Mouse (Mus musculus): ENCODE data around the gene Prkn.

The Prkn gene

DNA sequence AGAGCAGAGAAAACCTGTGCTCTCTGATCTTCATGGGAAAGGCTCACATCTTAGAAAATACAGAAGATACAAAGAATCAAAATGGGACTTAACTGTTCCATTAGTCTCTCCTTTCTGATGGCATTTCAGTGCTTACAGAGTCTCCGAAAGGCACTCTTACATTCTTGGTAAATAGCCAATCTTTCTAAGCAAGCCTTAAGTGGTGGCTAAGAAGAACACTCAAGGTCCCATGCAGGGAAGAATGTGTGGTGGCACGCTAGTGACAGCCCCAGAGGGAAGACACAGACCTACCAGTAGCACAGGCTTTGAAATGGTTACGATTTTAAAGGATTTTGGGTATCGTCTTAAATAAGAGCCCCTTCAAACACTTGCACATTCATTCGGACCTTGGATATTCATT lies 816.2 kb downstream of the Prkn start:
- in situ Hi-C loops (cut with MboI; ENCODE audit: low pct_unique_long_range_greater_than_20kb in 1 of 2, low sequenced_read_pairs in 2 of 2, unreplicated experiment in 1 of 2) = no loop called here

DNA sequence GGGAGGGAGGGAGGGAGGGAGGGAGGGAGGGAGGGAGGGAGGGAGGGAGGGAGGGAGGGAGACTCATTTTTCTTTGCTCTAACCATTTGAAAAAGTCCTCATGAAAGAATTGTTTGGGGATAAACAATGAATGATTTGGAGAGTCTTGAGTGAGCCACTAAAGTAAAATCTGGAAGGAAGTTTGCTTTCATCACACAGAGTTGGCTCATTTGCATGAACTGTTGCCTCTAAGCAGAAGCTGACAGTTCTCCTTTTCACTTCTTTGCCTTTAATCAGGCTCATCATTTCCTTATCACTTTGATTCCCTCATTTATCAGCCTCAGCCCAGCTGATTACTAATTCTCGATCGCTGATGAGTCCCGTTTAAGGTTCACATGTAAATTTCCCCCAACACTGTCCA lies 816.7 kb downstream of the Prkn start:
- in situ Hi-C loops (cut with MboI; ENCODE audit: low pct_unique_long_range_greater_than_20kb in 1 of 2, low sequenced_read_pairs in 2 of 2, unreplicated experiment in 1 of 2) = no loop called here

DNA sequence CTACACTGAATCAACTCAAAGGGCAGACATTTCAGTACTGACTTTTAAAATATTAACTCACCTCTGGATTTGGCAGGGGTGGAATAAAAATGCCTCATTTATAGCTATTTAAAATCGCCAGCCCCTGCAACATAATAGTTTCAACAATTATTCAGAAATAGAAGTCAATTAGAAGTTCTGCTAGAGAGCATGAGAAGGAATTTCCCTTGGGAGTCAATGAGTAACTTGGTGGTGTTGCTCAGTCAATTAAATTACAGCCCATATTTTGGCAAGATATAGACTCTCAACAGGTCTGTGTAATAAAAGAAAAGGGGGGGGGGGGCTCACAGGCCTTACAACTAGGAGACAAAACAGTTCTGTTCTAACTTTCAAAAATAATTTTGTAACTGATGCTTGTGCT lies 821.7 kb downstream of the Prkn start:
- in situ Hi-C loops (cut with MboI; ENCODE audit: low pct_unique_long_range_greater_than_20kb in 1 of 2, low sequenced_read_pairs in 2 of 2, unreplicated experiment in 1 of 2) = no loop called here

DNA sequence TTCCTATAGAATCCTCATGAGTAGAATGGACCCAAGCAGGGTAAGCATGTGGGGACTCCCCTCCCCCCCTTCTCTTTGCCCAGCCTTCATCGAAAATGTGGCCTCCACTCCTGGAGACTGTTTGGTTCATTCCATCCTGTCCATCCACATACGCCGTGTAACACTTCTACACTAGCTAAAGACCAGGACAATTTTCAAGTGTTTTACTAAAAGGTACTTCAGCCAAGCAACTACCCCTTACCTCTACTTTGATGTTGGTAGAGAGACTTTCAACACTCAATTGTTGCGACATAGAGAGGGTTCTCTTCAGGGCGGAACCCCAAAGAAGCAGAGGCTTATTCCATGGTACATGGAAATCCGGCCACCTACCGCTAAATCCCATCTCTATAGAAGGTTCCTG lies 823.3 kb downstream of the Prkn start:
- in situ Hi-C loops (cut with MboI; ENCODE audit: low pct_unique_long_range_greater_than_20kb in 1 of 2, low sequenced_read_pairs in 2 of 2, unreplicated experiment in 1 of 2) = no loop called here

DNA sequence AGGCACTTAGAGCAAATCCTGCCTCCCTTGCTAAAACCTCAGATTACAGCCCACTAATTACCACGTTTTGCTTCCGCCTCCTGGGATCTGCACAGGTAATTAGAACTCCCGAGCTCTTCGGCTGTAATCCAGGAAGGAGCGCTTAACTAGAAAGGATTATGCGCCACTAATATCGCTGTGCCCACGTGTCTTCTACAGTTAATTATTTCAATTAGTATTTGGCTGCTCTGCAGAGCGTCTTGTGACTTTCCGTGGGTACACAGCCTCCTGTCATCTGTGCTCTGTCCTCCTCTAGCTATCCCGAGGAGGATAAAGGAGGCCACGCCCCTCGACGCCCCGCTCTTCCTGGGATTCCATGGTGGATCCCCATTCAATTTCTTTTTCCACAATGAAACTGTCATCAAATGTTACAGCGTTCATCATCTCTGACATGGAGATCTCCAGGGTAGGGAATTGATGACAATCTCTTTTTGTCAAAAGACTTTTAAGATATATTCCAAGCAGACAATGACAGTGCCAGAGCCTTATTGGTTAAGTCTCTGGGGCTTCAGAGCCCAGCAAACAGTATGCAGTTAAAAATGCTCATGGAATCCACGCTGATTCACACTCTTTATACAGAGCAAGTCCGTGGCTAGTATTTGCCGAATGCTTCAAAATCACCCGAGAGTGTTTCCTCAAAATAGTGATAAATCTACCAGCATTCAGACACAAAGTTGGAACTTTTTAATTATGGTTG lies 824.6 kb downstream of the Prkn start:
- in situ Hi-C loops (cut with MboI; ENCODE audit: low pct_unique_long_range_greater_than_20kb in 1 of 2, low sequenced_read_pairs in 2 of 2, unreplicated experiment in 1 of 2) = no loop called here

DNA sequence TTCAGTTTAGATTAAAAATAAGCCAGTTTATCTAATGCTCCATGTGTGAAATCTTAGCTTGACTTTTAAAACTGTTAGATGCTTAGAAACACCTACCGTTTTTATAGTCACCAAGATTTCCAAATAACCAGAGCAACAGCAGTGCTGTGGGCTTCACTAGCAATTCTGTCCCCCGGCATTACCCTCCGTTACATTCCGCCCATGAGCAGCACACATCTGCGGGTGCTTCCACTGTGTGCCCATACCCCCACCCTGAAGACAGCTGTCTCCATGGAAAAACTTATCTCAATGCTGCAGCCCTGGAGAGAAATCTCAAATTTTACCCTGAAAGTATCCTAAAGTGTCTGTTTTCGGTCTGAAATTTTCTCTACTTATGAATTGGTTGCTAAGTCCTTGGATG lies 839.5 kb downstream of the Prkn start:
- in situ Hi-C loops (cut with MboI; ENCODE audit: low pct_unique_long_range_greater_than_20kb in 1 of 2, low sequenced_read_pairs in 2 of 2, unreplicated experiment in 1 of 2) = no loop called here

DNA sequence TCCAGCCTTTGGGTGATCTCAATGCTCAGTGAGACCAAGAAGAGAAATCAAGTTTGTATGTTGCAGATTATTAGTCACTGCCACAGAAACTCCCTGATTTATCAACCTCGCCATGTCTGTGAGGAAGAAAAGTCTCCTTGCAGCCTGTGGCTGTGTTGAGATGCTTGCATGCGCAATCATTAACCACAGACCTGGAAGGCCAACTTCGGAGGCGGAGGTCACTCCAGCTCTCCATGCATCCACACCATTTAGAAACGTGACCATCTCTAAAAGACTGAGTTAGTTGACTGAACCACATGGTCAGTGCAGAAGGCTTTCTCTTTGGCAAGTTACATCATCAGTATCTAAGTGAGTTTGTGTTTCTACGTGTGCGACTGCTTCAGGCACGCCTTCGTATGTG lies 840.3 kb downstream of the Prkn start:
- in situ Hi-C loops (cut with MboI; ENCODE audit: low pct_unique_long_range_greater_than_20kb in 1 of 2, low sequenced_read_pairs in 2 of 2, unreplicated experiment in 1 of 2) = no loop called here

DNA sequence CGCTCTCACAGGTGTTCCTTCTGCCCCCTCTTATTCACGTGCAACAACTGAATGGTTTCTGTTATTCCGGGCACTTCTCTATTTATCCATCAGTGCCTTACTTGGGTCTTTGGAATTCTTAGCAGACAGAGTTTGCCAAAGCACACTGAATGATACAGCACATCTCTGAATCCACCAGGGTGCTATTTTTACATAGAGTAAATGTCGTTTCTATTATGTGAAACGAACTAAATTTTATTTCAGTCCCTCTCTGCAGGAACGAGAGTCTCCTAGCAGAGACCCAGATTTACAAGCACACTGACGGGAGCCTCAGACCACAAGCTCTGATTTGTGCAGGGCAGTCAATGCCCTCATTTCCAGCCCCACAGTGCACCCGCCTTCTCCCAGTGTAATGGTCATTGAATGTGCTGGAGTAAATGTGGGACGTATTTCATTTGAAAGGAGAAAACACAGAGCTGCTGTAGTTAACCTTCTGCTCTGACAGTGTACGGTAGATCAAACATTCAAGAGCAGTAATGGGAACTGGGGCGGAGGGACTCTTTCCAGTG lies 841.7 kb downstream of the Prkn start:
- in situ Hi-C loops (cut with MboI; ENCODE audit: low pct_unique_long_range_greater_than_20kb in 1 of 2, low sequenced_read_pairs in 2 of 2, unreplicated experiment in 1 of 2) = no loop called here

DNA sequence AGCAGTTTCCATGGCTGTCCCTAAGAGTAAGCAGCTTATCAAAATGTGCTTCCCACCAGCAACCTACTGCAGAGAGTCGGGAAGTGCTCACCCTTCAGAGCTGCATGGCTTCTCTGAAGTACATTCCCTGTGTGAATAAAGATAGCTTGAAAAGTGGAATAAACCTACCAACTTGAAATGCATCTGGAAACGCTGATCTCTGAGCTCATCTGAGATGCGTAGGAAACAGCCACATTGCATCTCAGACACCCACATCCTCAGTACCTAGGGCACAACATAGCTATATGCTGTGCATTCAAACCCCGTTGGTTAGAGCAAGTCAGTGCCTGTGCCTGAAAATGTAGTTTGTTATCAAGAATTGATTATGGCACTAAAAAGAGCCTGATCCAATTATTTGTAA lies 864.8 kb downstream of the Prkn start:
- in situ Hi-C loops (cut with MboI; ENCODE audit: low pct_unique_long_range_greater_than_20kb in 1 of 2, low sequenced_read_pairs in 2 of 2, unreplicated experiment in 1 of 2) = no loop called here

DNA sequence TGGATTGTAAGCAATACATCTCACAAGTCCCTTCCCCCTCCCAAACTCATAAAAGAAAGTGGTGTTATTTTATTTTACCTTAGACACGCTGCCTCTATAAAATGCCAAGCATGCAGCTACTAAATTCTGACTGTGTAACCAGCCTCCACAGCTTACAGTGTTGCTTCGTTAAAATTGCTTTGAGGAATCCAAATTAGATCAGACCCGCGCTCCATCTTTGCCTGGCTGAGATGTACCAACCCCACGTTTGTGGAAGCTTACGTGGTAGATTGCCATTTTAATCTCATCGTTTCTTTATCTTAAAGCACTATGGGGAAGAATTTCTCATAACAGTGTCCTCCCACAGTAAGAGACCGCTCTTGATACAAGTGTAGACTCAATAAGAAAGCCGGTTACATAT lies 865.6 kb downstream of the Prkn start:
- in situ Hi-C loops (cut with MboI; ENCODE audit: low pct_unique_long_range_greater_than_20kb in 1 of 2, low sequenced_read_pairs in 2 of 2, unreplicated experiment in 1 of 2) = no loop called here

DNA sequence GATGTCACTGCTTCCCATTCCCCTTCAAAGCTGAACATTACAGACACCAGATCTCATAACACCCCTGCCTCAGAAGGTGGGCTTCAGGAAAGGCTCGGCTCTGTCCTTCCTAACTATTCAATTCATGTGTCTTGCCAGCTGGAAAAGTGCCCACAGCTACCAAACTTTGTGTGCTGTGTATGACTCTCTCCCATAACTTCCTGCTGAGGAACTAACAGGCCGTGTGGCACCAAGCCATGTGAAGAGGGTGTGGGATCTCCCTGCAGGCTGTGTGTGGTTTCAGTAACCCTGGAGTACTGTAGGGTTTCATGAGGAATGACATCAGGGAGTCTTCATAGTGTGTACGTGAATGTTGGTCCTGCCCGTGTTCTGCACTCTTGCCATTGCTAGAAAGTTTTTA lies 871.9 kb downstream of the Prkn start:
- in situ Hi-C loops (cut with MboI; ENCODE audit: low pct_unique_long_range_greater_than_20kb in 1 of 2, low sequenced_read_pairs in 2 of 2, unreplicated experiment in 1 of 2) = no loop called here

DNA sequence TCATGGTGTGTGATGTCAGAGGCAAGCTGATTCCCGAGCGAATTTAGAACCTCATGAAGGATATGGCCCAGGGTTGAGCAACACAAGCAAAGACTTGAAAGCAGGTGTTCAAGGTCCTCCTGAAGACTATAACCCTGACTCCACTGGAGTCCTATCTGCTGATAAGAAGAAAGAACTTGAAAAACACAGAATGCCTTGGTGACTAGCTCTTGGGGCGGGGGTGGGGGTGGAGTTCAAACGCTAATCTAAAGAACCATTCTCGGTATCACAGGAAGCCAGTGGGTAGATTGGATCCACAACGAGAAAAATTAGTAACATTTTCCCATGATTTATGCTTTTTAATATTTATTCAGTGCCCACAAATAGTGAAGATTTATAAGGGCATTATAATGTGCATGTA lies 879.6 kb downstream of the Prkn start:
- in situ Hi-C loops (cut with MboI; ENCODE audit: low pct_unique_long_range_greater_than_20kb in 1 of 2, low sequenced_read_pairs in 2 of 2, unreplicated experiment in 1 of 2) = no loop called here

DNA sequence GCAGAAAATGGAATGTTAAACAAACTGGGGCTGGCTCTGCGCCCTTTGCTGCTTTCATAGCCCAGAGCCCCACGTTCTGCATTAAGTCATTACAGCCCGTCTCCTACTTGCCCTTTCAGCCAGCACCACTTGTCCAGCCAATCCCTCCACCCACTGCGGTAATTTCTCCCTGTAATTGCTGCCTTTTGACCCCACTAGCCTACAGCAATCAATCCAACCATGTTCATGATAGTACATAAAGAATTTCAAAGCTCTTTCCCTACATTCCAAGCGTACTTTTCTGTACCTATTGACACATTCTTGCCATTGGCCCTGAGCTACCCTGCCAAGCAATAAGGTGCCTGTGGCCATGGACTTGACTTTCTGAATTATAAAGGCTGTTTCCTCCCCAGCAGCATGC lies 881.7 kb downstream of the Prkn start:
- in situ Hi-C loops (cut with MboI; ENCODE audit: low pct_unique_long_range_greater_than_20kb in 1 of 2, low sequenced_read_pairs in 2 of 2, unreplicated experiment in 1 of 2) = no loop called here

DNA sequence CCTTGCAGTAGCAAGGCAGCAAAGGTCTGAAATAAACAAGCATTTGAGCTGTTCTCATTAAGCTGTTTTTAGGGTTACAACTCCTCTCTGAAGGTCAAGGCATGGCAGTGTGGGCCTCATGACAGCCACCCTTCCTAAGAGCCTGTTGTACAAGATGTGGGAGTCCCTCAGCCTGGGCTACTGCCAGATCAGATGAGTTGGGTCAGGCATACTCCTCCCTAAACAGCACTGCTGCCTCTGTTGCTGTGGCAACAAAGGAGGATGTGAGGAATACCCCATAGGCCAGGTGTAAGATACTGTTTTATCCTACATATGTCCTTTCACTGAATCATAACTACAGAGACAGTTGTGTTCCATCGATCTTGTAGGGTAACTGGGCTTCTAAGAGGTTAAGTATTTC lies 882.3 kb downstream of the Prkn start:
- in situ Hi-C loops (cut with MboI; ENCODE audit: low pct_unique_long_range_greater_than_20kb in 1 of 2, low sequenced_read_pairs in 2 of 2, unreplicated experiment in 1 of 2) = no loop called here

DNA sequence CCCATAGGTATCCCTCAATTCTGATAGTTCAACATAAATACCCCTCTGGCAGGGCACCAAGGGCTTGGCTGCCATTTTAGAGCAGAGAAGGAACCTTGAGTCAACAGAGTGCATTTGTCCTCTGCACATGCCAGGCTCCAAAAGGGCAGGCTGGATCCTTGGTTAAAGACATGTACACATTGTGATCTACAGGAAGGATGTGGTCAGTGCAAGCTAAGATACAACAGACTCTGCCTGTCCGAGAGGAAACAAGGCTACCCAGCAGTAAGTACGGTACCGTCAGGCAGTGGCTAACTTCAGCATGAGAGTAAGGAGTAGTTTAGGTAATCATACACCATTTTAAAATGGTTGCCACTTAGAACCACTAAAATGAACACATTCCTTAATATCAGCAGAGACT lies 884.0 kb downstream of the Prkn start:
- in situ Hi-C loops (cut with MboI; ENCODE audit: low pct_unique_long_range_greater_than_20kb in 1 of 2, low sequenced_read_pairs in 2 of 2, unreplicated experiment in 1 of 2) = no loop called here

DNA sequence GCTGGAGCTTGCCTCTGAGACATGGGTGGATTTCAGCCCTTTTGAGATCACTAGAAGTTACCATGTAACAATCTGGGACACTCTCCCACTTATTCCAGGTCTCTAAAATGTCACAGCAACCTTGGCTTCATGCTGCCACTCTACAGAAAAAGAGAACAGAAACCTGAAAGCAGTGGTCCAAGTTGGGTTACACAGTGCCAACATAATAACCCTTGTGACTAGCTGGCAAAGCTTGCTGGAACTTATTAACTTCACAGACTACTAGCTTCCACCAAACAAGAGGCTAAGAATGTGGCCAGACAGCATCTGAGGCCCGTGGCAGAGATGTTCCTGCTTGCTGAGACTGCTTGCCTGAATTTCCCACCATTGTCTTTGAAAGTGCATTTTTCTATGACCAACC lies 886.9 kb downstream of the Prkn start:
- in situ Hi-C loops (cut with MboI; ENCODE audit: low pct_unique_long_range_greater_than_20kb in 1 of 2, low sequenced_read_pairs in 2 of 2, unreplicated experiment in 1 of 2) = no loop called here

DNA sequence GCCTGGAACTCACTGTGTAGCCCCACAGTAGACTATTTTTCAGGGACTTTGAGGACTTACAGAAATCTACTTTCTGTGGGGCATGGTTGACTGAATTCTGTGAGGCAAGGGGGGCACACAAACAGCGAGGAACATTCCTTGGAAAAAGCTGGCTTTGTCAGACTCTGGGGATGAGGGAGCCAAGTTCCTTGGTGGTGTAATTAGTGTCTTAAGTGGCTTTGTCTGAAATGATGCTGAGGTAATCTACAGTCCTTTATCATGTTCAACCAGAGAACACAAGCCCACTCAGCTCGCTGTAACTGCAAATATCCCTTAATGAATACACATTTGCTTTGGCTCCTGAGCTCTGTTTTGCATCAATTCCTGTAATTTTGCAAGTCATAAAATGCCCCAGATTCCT lies 888.1 kb downstream of the Prkn start:
- in situ Hi-C loops (cut with MboI; ENCODE audit: low pct_unique_long_range_greater_than_20kb in 1 of 2, low sequenced_read_pairs in 2 of 2, unreplicated experiment in 1 of 2) = no loop called here

DNA sequence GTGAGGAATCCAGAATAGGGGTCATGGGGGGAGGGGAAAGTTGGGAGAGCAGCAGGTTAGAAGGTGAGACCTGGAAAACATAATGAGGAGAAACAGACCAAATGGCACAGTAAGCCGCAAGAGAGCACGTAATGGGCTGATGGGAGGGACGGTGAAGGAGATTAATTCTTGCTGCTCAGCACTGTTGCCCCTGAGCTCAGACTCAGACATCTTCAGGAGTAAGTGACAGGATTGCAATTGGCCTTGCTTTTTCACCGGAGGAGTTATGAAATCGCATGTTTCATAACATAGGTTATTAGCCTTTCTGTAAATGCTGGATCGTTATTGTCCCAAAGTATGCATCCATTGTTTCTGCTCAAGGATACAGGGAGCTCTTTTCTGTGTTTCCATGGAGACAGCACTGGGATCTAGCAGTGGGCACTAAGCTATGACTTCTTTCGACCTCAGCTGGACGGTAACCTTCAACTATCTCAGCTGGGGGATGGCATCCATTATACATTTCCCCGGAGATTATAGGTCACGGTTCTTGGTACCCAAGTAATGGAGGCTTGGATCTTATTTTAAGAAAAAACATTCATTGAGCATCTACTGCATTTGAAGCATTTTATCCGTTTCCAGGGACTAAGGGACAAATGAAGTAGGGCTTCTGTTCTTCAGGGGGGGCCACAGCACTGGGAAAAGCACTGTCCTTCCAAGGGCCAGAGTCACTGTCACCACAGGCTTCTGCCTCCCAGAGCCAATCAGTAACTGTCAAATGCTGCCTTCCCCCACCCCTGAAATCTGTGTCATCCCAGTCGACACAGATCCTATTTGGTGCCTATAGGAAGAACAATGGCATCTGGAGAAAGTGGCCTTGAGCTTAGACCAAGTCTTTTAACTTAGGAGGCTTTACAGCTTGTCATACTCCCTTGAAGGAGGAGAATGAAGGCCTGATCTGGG lies 890.7 kb downstream of the Prkn start:
- in situ Hi-C loops (cut with MboI; ENCODE audit: low pct_unique_long_range_greater_than_20kb in 1 of 2, low sequenced_read_pairs in 2 of 2, unreplicated experiment in 1 of 2) = no loop called here

DNA sequence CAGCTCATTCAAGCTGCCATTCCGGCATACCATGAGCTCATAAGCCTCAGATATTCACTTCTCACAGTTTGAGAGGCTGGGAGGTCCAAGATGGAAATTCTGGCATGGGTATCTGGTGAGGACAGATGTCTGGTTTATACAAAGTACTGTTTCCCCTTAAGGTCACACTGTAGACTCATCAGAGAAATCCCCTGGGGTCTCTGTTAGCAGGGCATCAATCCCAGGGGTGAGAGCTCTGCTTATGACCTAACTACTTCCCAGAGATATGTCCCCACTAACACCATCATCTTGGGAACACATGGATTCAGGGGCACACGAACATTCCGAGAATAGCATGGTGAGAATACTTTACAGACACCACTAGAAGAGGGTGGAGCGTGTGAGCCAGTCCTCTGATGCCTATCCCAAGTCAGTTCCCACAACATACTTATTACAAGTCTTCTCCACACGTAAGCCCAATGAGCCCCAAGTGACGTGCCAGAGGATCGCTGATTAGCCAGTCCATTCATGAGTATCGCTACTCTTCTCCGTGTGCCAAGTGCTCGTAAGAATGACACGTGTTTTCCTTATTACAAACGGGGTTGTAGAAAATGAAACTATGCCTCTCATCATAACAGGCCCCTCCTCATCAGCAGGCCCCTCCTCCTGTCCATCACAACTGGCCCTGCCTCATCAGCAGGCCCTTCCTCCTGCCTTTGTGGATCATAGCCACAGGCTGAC lies 895.1 kb downstream of the Prkn start:
- in situ Hi-C loops (cut with MboI; ENCODE audit: low pct_unique_long_range_greater_than_20kb in 1 of 2, low sequenced_read_pairs in 2 of 2, unreplicated experiment in 1 of 2) = no loop called here
